7 mouse cellular contexts compared by ENCODE assay signal in genomic region chr11:97415330-97415711, GRCm38 (mm10). TPM values are rescaled to one million over a fixed set of nuclear protein-coding genes. Genes with fewer than 3 reads are reported as not detected.
DNase-seq lines count a peak whose midpoint lies in the region; ATAC-seq and TF ChIP-seq lines count a peak whose summit lies in the region.

Gene Arhgap23 (plus strand): TSS chr11:97415533.

- TF ChIP-seq EP300 in heart, postnatal 0 days (IDR thresholded peaks at IDR 0.05; ENCODE audit: low read depth): 0 out of 2 replicates have a peak, but pooled peaks have one; percentile 17

- H3K4me3 ChIP-seq in heart, postnatal 0 days (ENCODE audit: low read depth, low read length): peak within 1 kb of the TSS; percentile 95

- H3K9ac ChIP-seq in heart, postnatal 0 days (replicated peaks; ENCODE audit: low read depth, low read length): peak within 1 kb of the TSS; percentile 96

- TF ChIP-seq CTCF in heart, postnatal 0 days (IDR thresholded peaks at IDR 0.05; ENCODE audit: low read depth): no peak

- WGBS in heart, postnatal 0 days: under 1% methylated on average over 28 of the region's 29 CpGs

- peak within 1 kb of the TSS; percentile 93 for H3K4me2 ChIP-seq in heart, postnatal 0 days (ENCODE audit: low read depth, low read length)

- H3K9me3 ChIP-seq in heart, postnatal 0 days (replicated peaks; ENCODE audit: control insufficient read depth, low read length): no peaks in the 10 kb centered on the region

- H3K27ac ChIP-seq in heart, postnatal 0 days (ENCODE audit: low read depth): peak within 1 kb of the TSS; percentile 95

- DNase-seq in CD4-positive helper T cell, adult 2 months (ENCODE audit: low read depth, low spot score): peak; percentile 28
- DNase-seq in WW6 (ENCODE audit: low read depth, low spot score): peak; percentile 59
- peak; percentile 82 for DNase-seq in heart, postnatal 0 days (ENCODE audit: low spot score)
- DNase-seq in layer of hippocampus, postnatal 14 days (ENCODE audit: low spot score in 2 of 2): no peak
- DNase-seq in lung, postnatal 36 days: peak; percentile 68
- DNase-seq in spleen, postnatal 14 days (ENCODE audit: low spot score in 2 of 2): peak; percentile 52 to 63

- peak; percentile 77 for ATAC-seq in erythroblast, adult 5-6 weeks (replicated peaks; ENCODE audit: low FRiP score, poor library complexity, severe bottlenecking)
- ATAC-seq in heart, postnatal 0 days (ENCODE audit: insufficient read depth, low read depth): peak; percentile 89

- H3K27me3 ChIP-seq in heart, postnatal 0 days (ENCODE audit: control insufficient read depth, insufficient read depth, low read length): no peaks in the 10 kb centered on the region

- peaks cover 18% of the 10 kb centered on the region for H3K4me1 ChIP-seq in heart, postnatal 0 days (ENCODE audit: control insufficient read depth, insufficient read depth)

- H3K36me3 ChIP-seq in heart, postnatal 0 days (replicated peaks; ENCODE audit: control insufficient read depth, insufficient read depth, low read length): no peaks in the 10 kb centered on the region

RNA-seq across cellular contexts. Expression of gene Arhgap23, which starts in this region (rescaled TPM):
- total RNA-seq in erythroblast, adult 5-6 weeks (2015; ENCODE audit: low replicate concordance): 21.3 and 21.9 TPM in 2 replicates
- 25.6 and 30.2 TPM in 2 replicates for total RNA-seq in erythroblast, adult 5-6 weeks (2017; ENCODE audit: low replicate concordance)
- 44.0 and 53.5 TPM in 2 replicates for total RNA-seq in heart, postnatal 0 days (2014; rRNA removed; ENCODE audit: low replicate concordance)
- 3.7 and 3.8 TPM in 2 replicates for polyA plus RNA-seq in heart, postnatal 0 days (2015; fragmentation: Nextera tagmentation; extraction: Ambion mirVana)
- total RNA-seq in layer of hippocampus, postnatal 14 days (2021): 10 to 100 TPM; 66.7 to 70.0 TPM

Comparison
In these comparisons a context has a peak if more than half of its experiments do, and no peak if none do; other contexts are left out.
1. DNase-seq: peak in CD4-positive helper T cell, adult 2 months (single experiment), WW6 (single experiment), heart, postnatal 0 days (single experiment), lung, postnatal 36 days (single experiment) and spleen, postnatal 14 days (2 of 2); none in layer of hippocampus, postnatal 14 days (0 of 2).